Mouse (Mus musculus) ES-Bruce4 (cell line): ENCODE results near the gene Golt1b. TPM values are rescaled to one million over a fixed set of nuclear protein-coding genes. Genes with fewer than 3 reads are reported as not detected.

Experiments used
- H3K27ac ChIP-seq: 2 replicates; pipeline ENCODE4 v1.5.1; 2012; ENCODE audit warnings: low read length, inconsistent platforms; ENCODE audit not compliant: insufficient read depth
- H3K27me3 ChIP-seq: 2 replicates; pipeline ENCODE4 v1.6.1; 2012; ENCODE audit warnings: mild to moderate bottlenecking, low read length, inconsistent platforms; ENCODE audit not compliant: control insufficient read depth, poor library complexity, insufficient read depth, severe bottlenecking
- H3K36me3 ChIP-seq: 2 replicates; pipeline ENCODE4 v1.6.1; 2012; ENCODE audit warnings: inconsistent platforms, mild to moderate bottlenecking, low read length, moderate library complexity; ENCODE audit not compliant: control insufficient read depth, poor library complexity, insufficient read depth, severe bottlenecking
- H3K4me1 ChIP-seq: one replicate; pipeline ENCODE4 v1.8.1; 2011; ENCODE audit warnings: low read length; ENCODE audit not compliant: control insufficient read depth, insufficient read depth
- H3K4me3 ChIP-seq: 2 replicates; pipeline ENCODE4 v1.5.1; 2011; ENCODE audit warnings: low read depth, mild to moderate bottlenecking, low read length
- H3K9ac ChIP-seq: 2 replicates; pipeline ENCODE4 v1.6.1; 2012; ENCODE audit warnings: low read depth, mild to moderate bottlenecking, inconsistent platforms; ENCODE audit not compliant: poor library complexity, severe bottlenecking
- H3K9me3 ChIP-seq: replicated peaks from 2 replicates; pipeline ENCODE4 v1.6.1; 2012; ENCODE audit warnings: mild to moderate bottlenecking, low read length, inconsistent platforms; ENCODE audit not compliant: control insufficient read depth, poor library complexity, insufficient read depth, severe bottlenecking
- CTCF ChIP-seq: IDR thresholded peaks from one replicate; pipeline ENCODE4 v1.8.1; 2011; ENCODE audit warnings: low read depth, low read length
- EP300 ChIP-seq: IDR thresholded peaks from 2 replicates; pipeline ENCODE4 v1.6.1; 2011; ENCODE audit warnings: low read depth, low read length; ENCODE audit not compliant: insufficient read depth
- POLR2A ChIP-seq: IDR thresholded peaks from one replicate; pipeline ENCODE4 v1.8.1; 2011; ENCODE audit warnings: low read length; ENCODE audit not compliant: insufficient read depth
- polyA plus RNA-seq: library from polyadenylated mRNA; stranded (reverse); fragments of >200 nt; gene quantifications from 2 replicates; pipeline ENCODE4 v1.2.4, GENCODE M21; 2011; ENCODE audit warnings: low read depth; ENCODE audit not compliant: missing spikeins, insufficient read depth, insufficient read length

Golt1b gene
- polyA plus RNA-seq, 1 experiment = 61.4 TPM

GRCm38 (mm10) chr6:142363019-142363576 is 23.9 kb upstream of the Golt1b start:
- H3K36me3 ChIP-seq = peaks cover 19% of the 10 kb centered on the region
- no peak overlapping the region for H3K4me3 ChIP-seq
- no peaks in the 10 kb centered on the region for H3K4me1 ChIP-seq
- H3K9ac ChIP-seq = no peak overlapping the region
- no peaks in the 10 kb centered on the region for H3K9me3 ChIP-seq
- no peak overlapping the region for H3K27ac ChIP-seq
- no peak for TF ChIP-seq POLR2A
- TF ChIP-seq CTCF = peak; percentile 42
- no peak for TF ChIP-seq EP300
- no peaks in the 10 kb centered on the region for H3K27me3 ChIP-seq

- Histone ChIP-seq H3K9me3 (no peaks in the 10 kb centered on the region), H3K27ac (no peak overlapping the region), H3K27me3 (no peaks in the 10 kb centered on the region), H3K36me3 (peaks cover 23% of the 10 kb centered on the region), H3K4me3 (no peak overlapping the region), H3K4me1 (no peaks in the 10 kb centered on the region), H3K9ac (no peak overlapping the region)
- no peak for TF ChIP-seq CTCF
- no peak for TF ChIP-seq POLR2A
- TF ChIP-seq EP300 = no peak
Measured at GRCm38 (mm10) chr6:142365742-142366472, 21.1 kb upstream of the Golt1b start.

GRCm38 (mm10) chr6:142366473-142367018 is 20.5 kb upstream of the Golt1b start:
- H3K4me3 ChIP-seq = no peak overlapping the region
- no peak overlapping the region for H3K9ac ChIP-seq
- no peak overlapping the region for H3K27ac ChIP-seq
- H3K4me1 ChIP-seq = no peaks in the 10 kb centered on the region
- no peaks in the 10 kb centered on the region for H3K27me3 ChIP-seq
- H3K9me3 ChIP-seq = no peaks in the 10 kb centered on the region
- no peak for TF ChIP-seq POLR2A
- TF ChIP-seq CTCF = no peak
- TF ChIP-seq EP300 = no peak
- H3K36me3 ChIP-seq = peaks cover 22% of the 10 kb centered on the region

- no peak overlapping the region for H3K27ac ChIP-seq
- no peak overlapping the region for H3K4me3 ChIP-seq
- H3K27me3 ChIP-seq = no peaks in the 10 kb centered on the region
- no peak for TF ChIP-seq EP300
- TF ChIP-seq CTCF = no peak
- TF ChIP-seq POLR2A = no peak
- no peaks in the 10 kb centered on the region for H3K9me3 ChIP-seq
- H3K4me1 ChIP-seq = no peaks in the 10 kb centered on the region
- peaks cover 21% of the 10 kb centered on the region for H3K36me3 ChIP-seq
- H3K9ac ChIP-seq = no peak overlapping the region
Measured at GRCm38 (mm10) chr6:142367565-142367964, 19.5 kb upstream of the Golt1b start.

GRCm38 (mm10) chr6:142369568-142369967 is 17.5 kb upstream of the Golt1b start:
- H3K27me3 ChIP-seq = no peaks in the 10 kb centered on the region
- TF ChIP-seq CTCF (no peak), EP300 (no peak), POLR2A (no peak)
- H3K9ac ChIP-seq = no peak overlapping the region
- H3K9me3 ChIP-seq = no peaks in the 10 kb centered on the region
- peaks cover 17% of the 10 kb centered on the region for H3K36me3 ChIP-seq
- no peak overlapping the region for H3K27ac ChIP-seq
- H3K4me1 ChIP-seq = no peaks in the 10 kb centered on the region
- no peak overlapping the region for H3K4me3 ChIP-seq

- Histone ChIP-seq H3K27ac (no peak overlapping the region), H3K9me3 (no peaks in the 10 kb centered on the region), H3K9ac (no peak overlapping the region), H3K36me3 (peaks cover 5% of the 10 kb centered on the region; the same call in 1 of the 2 replicates), H3K4me1 (no peaks in the 10 kb centered on the region), H3K27me3 (no peaks in the 10 kb centered on the region), H3K4me3 (no peak overlapping the region)
- no peak for TF ChIP-seq POLR2A
Measured at GRCm38 (mm10) chr6:142377081-142377480, 9.9 kb upstream of the Golt1b start.
